Mouse (Mus musculus): ENCODE results near the gene Glis2.

- TF ChIP-seq POLR2AphosphoS2 (IDR thresholded peaks at IDR 0.05; ENCODE audit: low read depth, low read length) (no peak), E2F4 (IDR thresholded peaks at IDR 0.05; ENCODE audit: insufficient replicate concordance, low read depth, low read length) (no peak), ZKSCAN1 (IDR thresholded peaks at IDR 0.05; ENCODE audit: borderline replicate concordance, low read depth, low read length) (no peak), CHD1 (IDR thresholded peaks at IDR 0.05; ENCODE audit: low read depth, low read length) (no peak), CTCF (conservative IDR thresholded peaks at IDR 0.05 in 1 of 2, IDR thresholded peaks at IDR 0.05 in 1 of 2; ENCODE audit: low read depth in 2 of 2, low read length in 2 of 2) (no peak), KAT2A (IDR thresholded peaks at IDR 0.05; ENCODE audit: insufficient replicate concordance, low read length) (no peak), SIN3A (IDR thresholded peaks at IDR 0.05; ENCODE audit: low read length) (no peak)
These were observed 62.1 kb downstream of the Glis2 start for GRCm38 (mm10) chr16:4656571-4657081.

Data from CH12.LX (cell line).